18 mouse cellular contexts compared by ENCODE assay signal in genomic region chr4:125450602-125451321, GRCm38 (mm10). TPM values are rescaled to one million over a fixed set of nuclear protein-coding genes. Genes with fewer than 3 reads are reported as not detected.
DNase-seq lines count a peak whose midpoint lies in the region; ATAC-seq and TF ChIP-seq lines count a peak whose summit lies in the region.
"Had no signal": no experiment of that assay in that cellular context is flagged by ENCODE, and none has a peak within 500 bp of the region (broad histone marks: within the 10 kb centered on the region; RNA-seq: fewer than 3 reads in every experiment).

No protein-coding gene starts in this region.

- ATAC-seq in hindbrain, embryonic 14.5 days (ENCODE audit: low FRiP score) = peak; percentile 43; the same call in 1 of the 2 replicates
- peak; percentile 62 for ATAC-seq in midbrain, embryonic 14.5 days (ENCODE audit: low FRiP score, low TSS enrichment)

- 0 out of 2 replicates have a peak overlapping the region, but pooled peaks have one; percentile 27 for H3K4me2 ChIP-seq in CH12.LX (ENCODE audit: insufficient read depth, low read depth, poor library complexity, severe bottlenecking)
- H3K4me2 ChIP-seq in hindbrain, embryonic 14.5 days (replicated peaks) = no peak overlapping the region
- H3K4me2 ChIP-seq in midbrain, embryonic 14.5 days (ENCODE audit: low read length) = no peak overlapping the region

- TF ChIP-seq RAD21 in CH12.LX (IDR thresholded peaks at IDR 0.05; ENCODE audit: low read depth, low read length) = no peak; the same call in 1 of the 2 replicates

- H3K27me3 ChIP-seq in CH12.LX (replicated peaks) = no peaks in the 10 kb centered on the region
- H3K27me3 ChIP-seq in hindbrain, embryonic 14.5 days (ENCODE audit: control insufficient read depth, insufficient read depth, low read length) = peaks cover 7% of the 10 kb centered on the region; the same call in 1 of the 2 replicates
- no peaks in the 10 kb centered on the region for H3K27me3 ChIP-seq in midbrain, embryonic 14.5 days (ENCODE audit: control insufficient read depth, insufficient read depth, low read length)

- TF ChIP-seq EP300 in CH12.LX (IDR thresholded peaks at IDR 0.05; ENCODE audit: low read length) = no peak; the same call in 1 of the 2 replicates

- no peaks in the 10 kb centered on the region for H3K9me3 ChIP-seq in CH12.LX (replicated peaks; ENCODE audit: low read length)
- H3K9me3 ChIP-seq in hindbrain, embryonic 14.5 days (ENCODE audit: control insufficient read depth, low read length) = no peaks in the 10 kb centered on the region
- no peaks in the 10 kb centered on the region for H3K9me3 ChIP-seq in midbrain, embryonic 14.5 days (ENCODE audit: control insufficient read depth, low read length)
- H3K9me3 ChIP-seq: embryonic facial prominence, embryonic 10.5 days had no signal

- no peak overlapping the region; the same call in 1 of the 2 replicates for H3K27ac ChIP-seq in CH12.LX (ENCODE audit: insufficient read depth, low read depth)
- no peak overlapping the region for H3K27ac ChIP-seq in hindbrain, embryonic 14.5 days
- H3K27ac ChIP-seq in midbrain, embryonic 14.5 days (replicated peaks; ENCODE audit: low read depth, low read length) = peak overlapping the region; percentile 77
- H3K27ac ChIP-seq: embryonic facial prominence, embryonic 10.5 days; kidney, postnatal 0 days had no signal

- dilution Hi-C loops in CH12.LX (cut with MboI; ENCODE audit: extremely low pct_ligation_motif_present, extremely low pct_unique_long_range_greater_than_20kb, low sequenced_read_pairs) = no loop called here

- no peak for TF ChIP-seq POLR2A in CH12.LX (IDR thresholded peaks at IDR 0.05; ENCODE audit: low read depth, low read length)

- in situ Hi-C loops in CH12.LX (cut with MboI; ENCODE audit: low pct_ligation_motif_present, low pct_unique_long_range_greater_than_20kb, low sequenced_read_pairs) = no loop called here

- H3K4me1 ChIP-seq in CH12.LX (ENCODE audit: control insufficient read depth in 1 of 2, insufficient read depth in 2 of 2) = peaks cover 12 to 49% of the 10 kb centered on the region in 2 experiments
- H3K4me1 ChIP-seq in hindbrain, embryonic 14.5 days (replicated peaks; ENCODE audit: control insufficient read depth, insufficient read depth, low read length) = 0 out of 2 replicates have a peak, but pooled peaks cover 9% of the 10 kb centered on the region
- H3K4me1 ChIP-seq in midbrain, embryonic 14.5 days (ENCODE audit: control insufficient read depth, insufficient read depth, low read length) = peaks cover 22% of the 10 kb centered on the region

- H3K36me3 ChIP-seq in CH12.LX (replicated peaks in 1 of 2; ENCODE audit: control insufficient read depth in 1 of 2, insufficient read depth in 1 of 2, low read length in 1 of 2) = no peaks in the 10 kb centered on the region
- H3K36me3 ChIP-seq in hindbrain, embryonic 14.5 days (replicated peaks; ENCODE audit: control insufficient read depth, insufficient read depth) = no peaks in the 10 kb centered on the region
- no peaks in the 10 kb centered on the region for H3K36me3 ChIP-seq in midbrain, embryonic 14.5 days (ENCODE audit: control insufficient read depth, insufficient read depth, low read length)
- H3K36me3 ChIP-seq: embryonic facial prominence, embryonic 10.5 days had no signal

- peak overlapping the region in 1 of 3 experiments; percentile 9 for H3K4me3 ChIP-seq in CH12.LX (replicated peaks in 1 of 3; ENCODE audit: low read depth in 2 of 3, low read length in 2 of 3, poor library complexity in 1 of 3)
- H3K4me3 ChIP-seq in hindbrain, embryonic 14.5 days (replicated peaks; ENCODE audit: low read length) = no peak overlapping the region
- H3K4me3 ChIP-seq in midbrain, embryonic 14.5 days (replicated peaks; ENCODE audit: low read depth, low read length) = no peak overlapping the region
- H3K4me3 ChIP-seq: embryonic facial prominence, embryonic 10.5 days; erythroblast, embryonic 14.5 days had no signal

- H3K9ac ChIP-seq in CH12.LX (ENCODE audit: insufficient read depth, low read depth) = peak overlapping the region; percentile 21; the same call in 1 of the 2 replicates
- H3K9ac ChIP-seq in hindbrain, embryonic 14.5 days = 0 out of 2 replicates have a peak overlapping the region, but pooled peaks have one; percentile 4
- no peak overlapping the region for H3K9ac ChIP-seq in midbrain, embryonic 14.5 days (replicated peaks; ENCODE audit: low read length)

- no peaks in the 10 kb centered on the region for H3K79me2 ChIP-seq in CH12.LX (replicated peaks; ENCODE audit: control insufficient read depth, extremely low read depth, insufficient read depth, poor library complexity, severe bottlenecking)

- WGBS in hindbrain, embryonic 14.5 days = 33% methylated on average over 7 of the region's 7 CpGs
- 13% methylated on average over 7 of the region's 7 CpGs for WGBS in midbrain, embryonic 14.5 days

- peak; percentile 83 for DNase-seq in CH12.LX (ENCODE audit: extremely low read depth)
- DNase-seq in embryo, embryonic 10 days (ENCODE audit: low spot score) = peak; percentile 55
- DNase-seq in hindbrain, embryonic 14.5 days (ENCODE audit: low spot score) = peak; percentile 44
- peak; percentile 86 for DNase-seq in midbrain, embryonic 14.5 days
- DNase-seq in urinary bladder, postnatal 36 days (ENCODE audit: low spot score in 2 of 2) = no peak
- DNase-seq in kidney, postnatal 14 days = no peak
- no peak for DNase-seq in left cerebral cortex, adult 8-10 months (ENCODE audit: low spot score in 2 of 2)
- no peak for DNase-seq in frontal cortex, postnatal 14 days (ENCODE audit: low spot score in 2 of 2)
- DNase-seq: adrenal gland, adult 2 months; cerebellum, adult 2 months; heart, adult 11 months; heart, postnatal 10 days; lung, adult 2 months; thymus, postnatal 36 days had no signal

- TF ChIP-seq CTCF in CH12.LX (conservative IDR thresholded peaks at IDR 0.05 in 1 of 2, IDR thresholded peaks at IDR 0.05 in 1 of 2; ENCODE audit: low read depth in 2 of 2, low read length in 2 of 2) = no peak

TF ChIP-seq in CH12.LX, 34 proteins besides CTCF, POLR2A, EP300 and RAD21:
- TF ChIP-seq HCFC1 (IDR thresholded peaks at IDR 0.05; ENCODE audit: low read depth, low read length) = peak; percentile 22
- no peak for TF ChIP-seq MAFK (IDR thresholded peaks at IDR 0.05; ENCODE audit: insufficient replicate concordance, low read length)
- TF ChIP-seq ELF1 (IDR thresholded peaks at IDR 0.05; ENCODE audit: low read depth, low read length) = peak; percentile 11; the same call in 1 of the 2 replicates
- 0 out of 2 replicates have a peak, but pooled peaks have one; percentile 5 for TF ChIP-seq KAT2A (IDR thresholded peaks at IDR 0.05; ENCODE audit: insufficient replicate concordance, low read length)
- peak; percentile 86 for TF ChIP-seq NRF1 (IDR thresholded peaks at IDR 0.05; ENCODE audit: low read depth, low read length)

RNA-seq across cellular contexts. Expression of gene Grik3, which starts 39.7 kb away (rescaled TPM):
- total RNA-seq in CH12.LX (2012; rRNA removed) (not detected in 2 replicates), CH12.LX (2014; rRNA removed) (not detected in 2 replicates)
- not detected in 2 replicates for polyA plus RNA-seq in CH12.LX (2012; ENCODE audit: insufficient read length, low read depth)
- polyA plus RNA-seq in hindbrain, embryonic 14.5 days (2014; fragmentation: Nextera tagmentation; extraction: Ambion mirVana) = 5.9 and 6.0 TPM in 2 replicates
- polyA plus RNA-seq in midbrain, embryonic 14.5 days (2014; fragmentation: Nextera tagmentation; extraction: Ambion mirVana) = 4.5 and 4.9 TPM in 2 replicates
- 10 to 100 TPM; 48.8 to 58.3 (median 53.5) TPM for total RNA-seq in left cerebral cortex, adult 8-10 months (2022)
- total RNA-seq: liver, adult 2 months had no signal
- polyA plus RNA-seq: erythroblast, embryonic 14.5 days had no signal

Comparison
In these comparisons a context has a peak if more than half of its experiments do, and no peak if none do; other contexts are left out.
1. DNase-seq: peak in CH12.LX (single experiment), embryo, embryonic 10 days (single experiment), hindbrain, embryonic 14.5 days (single experiment) and midbrain, embryonic 14.5 days (single experiment); none in urinary bladder, postnatal 36 days (0 of 2), kidney, postnatal 14 days (single experiment), left cerebral cortex, adult 8-10 months (0 of 2) and frontal cortex, postnatal 14 days (0 of 2).